Mouse (Mus musculus) liver, adult 2 months (tissue): ENCODE data around the gene Dixdc1. TPM values are rescaled to one million over a fixed set of nuclear protein-coding genes. Genes with fewer than 3 reads are reported as not detected.
A peak's percentile ranks its signal among the peaks of the same experiment; 100 is the strongest.

Source experiments
- DNase-seq: peaks from one replicate; pipeline ENCODE4 v3.0.0-alpha.2; 2011; ENCODE audit warnings: low read depth, low spot score; ENCODE audit errors: extremely low read depth
- H3K27ac ChIP-seq: fragments of 200-500 bp; replicated peaks from 2 replicates; pipeline ENCODE4 v1.5.1; 2012; ENCODE audit warnings: low read depth, mild to moderate bottlenecking, control low read depth, inconsistent platforms, low read length; ENCODE audit not compliant: insufficient read depth
- H3K27me3 ChIP-seq: fragments of 200-500 bp; 2 replicates; pipeline ENCODE4 v1.6.1; 2012; ENCODE audit warnings: mild to moderate bottlenecking, moderate library complexity, low read length, inconsistent platforms; ENCODE audit not compliant: control insufficient read depth, insufficient read depth
- H3K36me3 ChIP-seq: fragments of 200-500 bp; 2 replicates; pipeline ENCODE4 v1.6.1; 2012; ENCODE audit warnings: low read length, inconsistent platforms; ENCODE audit not compliant: control insufficient read depth, insufficient read depth
- H3K4me1 ChIP-seq: fragments of 200-500 bp; 2 replicates; pipeline ENCODE4 v1.6.1; 2011; ENCODE audit warnings: low read length; ENCODE audit not compliant: control insufficient read depth, insufficient read depth
- H3K4me3 ChIP-seq: fragments of 200-500 bp; 2 replicates; pipeline ENCODE4 v1.5.1; 2011; ENCODE audit warnings: low read depth, mild to moderate bottlenecking, control low read depth, low read length, moderate library complexity; ENCODE audit not compliant: insufficient read depth
- H3K79me2 ChIP-seq: fragments of 200-500 bp; 2 replicates; pipeline ENCODE4 v1.6.1; 2012; ENCODE audit warnings: inconsistent platforms, mild to moderate bottlenecking, low read length, moderate library complexity; ENCODE audit not compliant: control insufficient read depth, insufficient read depth
- H3K9ac ChIP-seq: fragments of 200-500 bp; 2 replicates; pipeline ENCODE4 v1.6.1; 2012; ENCODE audit warnings: low read depth, mild to moderate bottlenecking, control low read depth, inconsistent platforms, low read length
- CTCF ChIP-seq: fragments of 200-500 bp; IDR thresholded peaks from 2 replicates; pipeline ENCODE4 v1.5.1; 2011; ENCODE audit warnings: low read depth, low read length, control low read depth
- POLR2A ChIP-seq: fragments of 200-500 bp; IDR thresholded peaks from 2 replicates; pipeline ENCODE4 v1.6.1; 2011; ENCODE audit warnings: low read length, control low read depth; ENCODE audit not compliant: insufficient read depth; ENCODE audit errors: extremely low read depth
- WGBS: fragments of 180-500 bp; shearing (Covaris S2); methylation state at CpG from one replicate; pipeline ENCODE4 v1.1.7; 2018; 5-methylcytosine and 5-hydroxymethylcytosine counted together
- polyA plus RNA-seq: library from polyadenylated mRNA; depleted of rRNA; stranded (reverse); fragments of >200 nt; gene quantifications from 2 replicates; pipeline ENCODE4 v1.2.3, GENCODE M21; 2012
- total RNA-seq: library from RNA; depleted of rRNA; stranded (reverse); fragments of >200 nt; gene quantifications from 2 replicates; pipeline ENCODE4 v1.2.3, GENCODE M21; 2014

Dixdc1 gene
- total and polyA plus RNA-seq, 2 experiments = 3.7 to 22.8 TPM

DNA sequence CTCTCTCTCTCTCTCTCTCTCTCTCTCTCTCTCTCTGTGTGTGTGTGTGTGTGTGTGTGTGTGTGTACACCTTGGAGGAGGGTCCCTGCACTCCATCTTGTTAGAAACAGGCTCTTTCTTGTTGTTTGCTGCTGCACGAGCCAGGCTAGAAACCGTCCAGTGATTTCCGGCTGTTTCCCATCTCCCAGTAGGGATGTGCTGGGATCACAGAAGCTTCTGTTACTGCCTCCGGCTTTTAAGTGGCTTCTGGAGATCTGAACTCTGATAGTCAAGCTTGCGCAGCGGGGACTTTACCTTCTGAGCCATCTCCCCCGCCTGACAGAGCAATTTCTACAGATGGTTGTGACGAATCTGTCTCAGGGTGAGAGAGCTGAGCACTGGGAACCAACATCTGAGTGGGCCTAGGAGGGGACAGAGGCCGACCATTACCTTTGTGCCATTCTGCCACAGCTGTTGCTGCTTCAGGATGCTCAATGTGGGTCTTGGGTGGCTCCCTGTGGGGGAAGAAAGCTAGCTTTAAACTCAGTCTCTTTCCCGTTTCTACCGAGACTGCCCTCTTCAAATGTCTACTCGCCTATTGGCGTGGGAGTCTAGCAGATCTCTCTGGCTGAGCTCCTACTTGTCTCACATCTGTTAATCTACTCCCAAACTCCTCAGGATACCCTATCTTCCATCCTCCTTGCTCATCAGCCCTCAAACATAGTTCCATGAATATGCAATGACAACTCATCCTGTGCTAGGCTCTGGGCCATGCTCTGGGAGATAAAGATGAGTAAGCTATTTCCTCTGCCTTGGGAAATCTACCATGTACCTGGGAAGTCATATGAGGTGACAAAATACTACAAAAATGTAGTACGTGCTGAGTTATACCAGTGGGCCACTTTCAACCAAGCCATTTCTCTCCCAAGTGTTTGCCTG is 1.8 kb upstream of the Dixdc1 start:
- H3K27ac ChIP-seq = no peak overlapping the region
- H3K27me3 ChIP-seq = no peaks in the 10 kb centered on the region
- H3K36me3 ChIP-seq = peaks cover 2% of the 10 kb centered on the region; the same call in 1 of the 2 replicates
- peaks cover 3% of the 10 kb centered on the region; the same call in 1 of the 2 replicates for H3K79me2 ChIP-seq
- no peak overlapping the region for H3K4me3 ChIP-seq
- no peak for DNase-seq
- TF ChIP-seq CTCF (no peak), POLR2A (no peak)
- WGBS = 90% methylated on average over 14 of the region's 14 CpGs
- H3K9ac ChIP-seq = no peak overlapping the region
- peaks cover 6% of the 10 kb centered on the region; the same call in 1 of the 2 replicates for H3K4me1 ChIP-seq

DNA sequence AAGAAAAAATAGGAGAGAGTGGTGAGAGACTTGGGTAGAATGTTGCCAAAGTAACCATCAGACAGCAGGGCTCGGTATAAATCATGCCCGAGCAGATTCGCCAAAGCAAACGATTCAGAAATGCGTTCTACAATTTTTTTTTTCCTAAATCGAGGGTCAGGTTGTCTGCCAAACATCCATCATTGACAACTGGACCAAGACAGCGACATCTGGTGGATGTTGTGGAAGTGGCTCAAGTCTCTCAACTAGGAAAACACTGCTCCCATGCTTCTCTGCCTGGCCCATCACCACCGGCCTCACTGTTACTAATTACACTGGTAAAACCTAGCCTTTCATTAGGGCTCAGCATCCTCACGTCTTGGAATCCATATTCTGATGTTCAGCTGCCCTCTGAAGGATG is 4.3 kb downstream of the Dixdc1 start:
- Histone ChIP-seq H3K4me3 (no peak overlapping the region), H3K9ac (no peak overlapping the region), H3K27ac (no peak overlapping the region), H3K79me2 (no peaks in the 10 kb centered on the region), H3K36me3 (no peaks in the 10 kb centered on the region), H3K4me1 (peaks cover 3% of the 10 kb centered on the region; the same call in 1 of the 2 replicates), H3K27me3 (no peaks in the 10 kb centered on the region)
- under 1% methylated on average over 9 of the region's 9 CpGs for WGBS
- TF ChIP-seq POLR2A (no peak), CTCF (peak; percentile 67)
- peak; percentile 67 for DNase-seq

DNA sequence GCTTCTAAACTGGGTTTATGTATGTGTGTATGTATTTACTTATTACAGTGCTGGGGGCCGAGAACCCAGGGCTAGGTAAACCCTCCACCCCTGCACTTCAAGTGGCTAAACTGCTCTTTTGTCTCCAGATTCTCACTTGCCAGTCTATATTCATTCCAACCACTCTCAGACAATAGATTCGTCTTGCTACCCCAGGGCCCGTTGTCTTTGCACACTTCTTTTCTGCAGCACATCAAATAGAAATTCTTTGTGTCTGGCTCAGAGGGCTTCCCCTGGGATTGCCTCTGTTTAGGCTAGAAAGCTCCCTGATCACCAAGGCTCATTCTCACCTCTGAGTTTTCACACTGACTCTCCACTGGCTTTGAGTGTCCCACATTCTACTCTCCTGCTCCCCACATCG is 6.8 kb downstream of the Dixdc1 start:
- H3K27me3 ChIP-seq = peaks cover 5% of the 10 kb centered on the region
- H3K36me3 ChIP-seq = no peaks in the 10 kb centered on the region
- H3K4me3 ChIP-seq = no peak overlapping the region
- no peak for DNase-seq
- TF ChIP-seq CTCF = no peak
- TF ChIP-seq POLR2A = no peak
- peaks cover 3% of the 10 kb centered on the region for H3K4me1 ChIP-seq
- no peak overlapping the region for H3K27ac ChIP-seq
- H3K79me2 ChIP-seq = no peaks in the 10 kb centered on the region
- WGBS = 69% methylated on average over 4 of the region's 4 CpGs
- no peak overlapping the region for H3K9ac ChIP-seq

DNA sequence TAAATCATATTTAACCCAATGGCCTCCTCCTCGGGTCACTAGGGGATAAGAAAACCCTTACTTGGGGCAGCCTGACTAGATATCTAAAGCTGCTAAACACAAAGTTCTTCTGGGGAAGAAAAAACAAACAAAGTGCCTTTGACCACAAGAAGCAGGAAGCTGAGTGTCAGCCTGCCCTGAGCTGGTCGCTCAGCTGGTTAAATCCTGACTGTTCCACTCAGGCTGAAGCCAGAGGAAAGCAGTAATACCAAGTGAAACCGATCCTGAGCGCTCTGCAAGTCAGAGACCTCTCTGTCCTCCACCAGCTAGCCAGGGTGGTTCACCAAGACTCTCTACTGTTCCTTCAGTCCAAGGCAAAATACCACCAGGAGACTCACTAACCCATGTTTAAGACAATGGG is 9.7 kb downstream of the Dixdc1 start:
- WGBS = 70% methylated on average over 4 of the region's 4 CpGs
- H3K36me3 ChIP-seq = no peaks in the 10 kb centered on the region
- TF ChIP-seq CTCF (no peak), POLR2A (no peak)
- peaks cover 5% of the 10 kb centered on the region for H3K27me3 ChIP-seq
- peaks cover 3% of the 10 kb centered on the region; the same call in 1 of the 2 replicates for H3K4me1 ChIP-seq
- no peaks in the 10 kb centered on the region for H3K79me2 ChIP-seq
- no peak for DNase-seq
- H3K4me3 ChIP-seq = no peak overlapping the region
- no peak overlapping the region for H3K27ac ChIP-seq
- no peak overlapping the region for H3K9ac ChIP-seq

DNA sequence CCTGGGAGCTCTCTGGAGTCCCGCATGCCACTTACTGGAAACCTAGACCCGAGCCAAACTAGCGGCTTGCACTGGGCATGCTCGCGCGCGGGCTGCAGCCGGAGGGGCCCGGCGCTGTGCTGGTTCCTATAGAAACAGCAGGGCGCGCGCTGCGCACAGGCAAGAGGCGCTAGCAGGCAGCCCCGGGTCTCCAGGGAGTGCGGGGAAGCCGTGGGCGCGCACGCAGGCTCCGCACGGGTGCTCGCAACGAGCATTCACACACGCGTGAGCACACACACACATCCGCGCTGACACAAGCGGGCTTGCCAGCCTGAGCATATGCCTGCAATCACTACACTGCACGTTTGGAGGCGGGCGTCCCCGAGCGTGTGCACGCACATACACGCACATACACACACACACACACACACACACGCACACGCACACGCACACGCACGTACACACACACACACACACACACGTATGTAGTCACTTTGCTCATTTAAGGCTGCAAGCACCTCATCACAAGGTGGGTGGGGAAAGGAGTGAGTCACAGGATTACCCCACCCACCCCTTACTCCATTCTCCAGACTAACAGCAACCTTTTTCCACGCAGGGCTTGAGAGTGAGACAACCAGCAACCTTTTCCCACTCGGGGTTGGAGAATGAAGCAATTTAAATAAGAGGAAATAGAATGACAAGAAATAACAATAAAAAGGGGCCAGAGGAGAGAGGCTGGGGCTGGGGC is 11.2 kb downstream of the Dixdc1 start:
- Histone ChIP-seq H3K4me1 (peaks cover 10% of the 10 kb centered on the region), H3K4me3 (peak overlapping the region; percentile 45; the same call in 1 of the 2 replicates), H3K79me2 (no peaks in the 10 kb centered on the region), H3K9ac (peak overlapping the region; percentile 6), H3K27ac (no peak overlapping the region), H3K27me3 (peaks cover 5% of the 10 kb centered on the region), H3K36me3 (no peaks in the 10 kb centered on the region)
- 2% methylated on average over 45 of the region's 45 CpGs for WGBS
- no peak for DNase-seq
- TF ChIP-seq POLR2A = no peak
- no peak for TF ChIP-seq CTCF
